Mouse (Mus musculus): Measurements from ENCODE around the gene Elovl5.

Gene Elovl5

DNA sequence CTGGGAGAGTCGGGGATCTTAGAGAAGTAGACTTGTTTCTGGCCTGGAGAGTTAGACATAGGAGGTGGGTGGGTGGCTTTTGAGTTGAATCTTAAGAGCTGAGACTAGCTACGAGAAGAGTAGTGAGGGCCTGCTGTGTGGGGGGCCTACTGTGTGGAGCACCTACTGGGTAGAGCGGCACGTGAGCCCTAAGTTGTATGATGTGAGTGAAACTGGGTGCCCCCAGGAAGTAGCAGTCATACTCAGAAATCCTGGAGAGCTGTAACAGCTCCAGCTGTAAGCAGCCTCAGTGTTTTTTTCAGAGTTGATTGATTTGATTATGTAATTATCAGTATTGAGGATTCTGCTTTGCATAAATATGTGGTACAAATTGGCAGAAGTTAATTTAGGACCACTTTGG, 11.6 kb downstream of the Elovl5 start:
- DNase-seq (ENCODE audit: low spot score in 2 of 2), result no peak

- no peak for DNase-seq (ENCODE audit: low spot score in 2 of 2)
Observed at GRCm38 (mm10) chr9:77929296-77929695, 12.1 kb downstream of the Elovl5 start.

DNA sequence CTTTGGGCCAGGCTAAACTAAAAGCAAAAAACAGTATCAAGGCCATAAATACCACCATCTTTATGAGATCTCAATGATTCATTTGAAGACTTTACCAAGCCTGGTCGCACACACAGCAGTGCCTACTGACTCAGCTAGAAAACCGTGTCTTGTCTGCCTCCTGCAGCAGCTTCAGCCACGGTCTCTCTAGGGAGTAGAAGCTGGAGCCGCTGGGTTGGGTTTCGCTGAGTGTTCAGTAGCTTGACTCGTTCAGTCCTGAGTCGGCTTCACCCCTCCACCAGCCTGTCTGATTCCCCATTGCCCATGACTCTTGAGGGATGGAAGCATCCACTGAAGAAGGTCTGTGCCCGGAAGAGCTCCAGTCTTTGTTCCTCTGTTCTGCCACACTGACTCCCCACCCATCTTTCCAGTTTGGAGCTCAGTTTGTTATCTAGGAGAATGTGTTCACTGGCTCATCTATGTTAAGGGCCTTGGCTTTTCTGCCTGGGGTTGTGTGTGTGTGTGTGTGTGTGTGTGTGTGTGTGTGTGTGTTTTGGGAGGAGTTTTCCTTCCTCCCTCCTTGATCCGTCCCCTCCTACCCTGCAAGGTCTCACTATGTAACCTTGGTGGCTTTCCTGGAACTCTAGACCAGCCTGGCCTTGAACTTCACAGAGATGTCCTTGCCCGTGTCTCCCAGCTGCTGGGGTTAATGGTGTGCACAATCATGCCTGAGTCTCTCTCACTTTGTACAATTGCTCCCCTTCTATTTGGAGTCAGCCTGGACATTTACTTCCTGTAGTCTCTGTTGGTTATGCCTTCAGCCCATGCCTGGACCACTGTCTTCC, 13.1 kb downstream of the Elovl5 start:
- DNase-seq (ENCODE audit: low spot score in 2 of 2), result no peak

DNA sequence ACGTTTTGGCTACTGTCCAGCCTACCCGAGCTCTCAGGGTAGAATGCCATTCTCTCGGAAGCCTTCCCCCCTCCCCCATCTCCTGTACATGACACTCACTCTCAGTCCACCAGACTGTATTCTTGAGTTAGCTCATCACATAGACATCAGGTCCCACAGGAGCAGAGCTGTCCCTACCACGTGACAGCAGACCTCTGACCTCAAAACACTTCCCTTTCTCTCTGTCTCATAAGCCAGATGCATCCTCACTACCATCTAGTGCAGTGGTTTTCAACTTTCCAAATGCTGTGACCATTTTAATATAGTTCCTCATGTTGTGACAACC, 13.7 kb downstream of the Elovl5 start:
- no peak for DNase-seq (ENCODE audit: low spot score in 2 of 2)

GRCm38 (mm10) chr9:77931740-77932139, 14.6 kb downstream of the Elovl5 start:
- no peak for DNase-seq (ENCODE audit: low spot score in 2 of 2)

DNA sequence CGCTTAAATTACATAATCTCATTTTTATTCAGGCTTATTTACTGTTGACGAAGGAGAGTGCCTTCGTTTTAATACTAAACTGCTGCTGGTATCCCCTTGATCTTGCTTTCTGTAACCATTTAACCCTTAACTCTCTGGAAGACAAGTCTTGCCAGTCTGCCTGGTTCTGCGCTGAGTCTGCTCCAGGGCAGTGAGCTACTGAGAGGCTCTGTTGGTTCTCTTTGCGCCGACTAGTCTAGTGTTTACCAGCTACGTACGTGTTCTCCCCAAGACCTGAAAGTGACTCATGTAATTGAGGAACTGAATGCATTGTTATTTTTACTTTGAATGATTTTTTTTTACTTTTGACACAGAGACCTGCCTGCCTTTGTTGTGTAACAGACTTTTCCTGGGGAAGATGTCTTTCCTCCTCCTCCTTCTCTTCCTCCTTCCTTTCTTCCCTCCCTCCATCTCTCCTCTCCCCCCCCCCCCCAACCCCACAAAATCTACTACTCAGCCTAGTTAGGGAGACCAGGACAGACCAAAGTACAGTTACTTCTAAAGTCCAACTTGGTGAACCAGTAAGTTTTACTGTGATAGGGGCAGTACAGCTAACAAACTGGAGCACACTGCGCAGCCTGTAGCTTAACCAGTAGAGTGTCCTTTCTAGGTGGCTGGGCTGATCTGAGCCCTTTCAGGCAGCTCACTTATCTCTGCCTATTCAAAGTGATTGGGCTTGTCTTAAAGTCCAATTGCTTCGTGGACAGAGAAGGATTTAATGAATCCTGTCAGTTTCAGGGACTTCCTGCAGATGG, 18.9 kb downstream of the Elovl5 start:
- no peak for DNase-seq (ENCODE audit: low spot score in 2 of 2)

DNA sequence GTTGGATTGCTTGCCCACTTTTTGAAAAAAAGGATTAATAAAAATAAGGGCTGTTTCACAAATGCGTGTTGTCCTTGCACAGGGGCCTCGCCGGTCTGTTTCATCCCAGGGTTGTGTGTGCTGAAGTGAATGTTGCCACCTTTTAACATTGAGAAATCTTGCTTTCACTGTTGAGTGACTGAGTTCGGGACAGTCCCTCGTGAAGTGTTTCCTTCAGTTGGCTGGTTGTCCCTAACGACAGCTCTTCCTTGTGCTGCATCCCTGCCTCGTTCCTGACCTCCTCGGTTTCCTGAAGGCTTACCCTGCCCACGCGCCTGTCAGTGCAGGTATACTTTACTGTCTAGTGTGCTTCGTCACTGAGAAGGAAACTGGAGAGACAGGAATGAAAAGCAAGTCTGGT, 20.7 kb downstream of the Elovl5 start:
- DNase-seq (ENCODE audit: low spot score in 2 of 2), result no peak

DNA sequence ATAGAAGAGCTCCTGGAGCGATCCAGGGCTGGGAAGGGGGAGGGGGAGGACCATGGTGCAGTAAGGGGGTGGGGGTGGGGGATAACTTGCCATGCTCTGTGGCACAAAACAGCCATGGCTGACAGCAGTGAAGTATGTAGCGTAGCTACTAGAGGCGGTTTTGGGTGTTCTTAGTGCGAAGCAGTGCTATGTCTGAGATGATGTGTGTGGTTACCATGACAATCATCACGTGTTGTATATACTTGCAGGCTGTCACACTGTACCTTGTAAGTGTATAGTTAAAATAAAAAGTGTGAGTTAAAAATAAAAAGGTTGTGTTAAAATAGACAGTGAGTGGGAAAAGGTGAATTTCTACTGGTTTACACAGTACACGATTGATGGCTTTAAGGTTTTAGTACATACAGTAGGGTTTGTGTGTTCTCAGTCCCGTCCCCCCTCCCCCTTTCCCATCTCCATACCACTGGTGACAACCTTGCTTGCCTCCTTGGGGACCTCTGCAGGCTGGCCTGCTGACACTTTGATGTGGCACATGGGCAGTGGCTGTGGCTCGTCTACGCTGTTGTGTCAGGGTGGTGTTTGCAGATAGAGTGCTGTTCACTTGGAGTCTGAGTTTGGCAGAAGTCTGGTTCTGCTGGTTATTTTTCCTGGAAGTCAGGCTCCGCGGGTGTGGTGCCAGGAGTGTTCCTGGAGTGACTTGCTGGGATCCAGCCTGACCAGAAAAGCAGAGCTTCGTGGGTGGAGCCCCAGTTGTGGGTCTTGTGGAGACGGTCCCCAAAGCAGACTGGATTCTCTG, 21.8 kb downstream of the Elovl5 start:
- no peak for DNase-seq (ENCODE audit: low spot score in 2 of 2)

DNA sequence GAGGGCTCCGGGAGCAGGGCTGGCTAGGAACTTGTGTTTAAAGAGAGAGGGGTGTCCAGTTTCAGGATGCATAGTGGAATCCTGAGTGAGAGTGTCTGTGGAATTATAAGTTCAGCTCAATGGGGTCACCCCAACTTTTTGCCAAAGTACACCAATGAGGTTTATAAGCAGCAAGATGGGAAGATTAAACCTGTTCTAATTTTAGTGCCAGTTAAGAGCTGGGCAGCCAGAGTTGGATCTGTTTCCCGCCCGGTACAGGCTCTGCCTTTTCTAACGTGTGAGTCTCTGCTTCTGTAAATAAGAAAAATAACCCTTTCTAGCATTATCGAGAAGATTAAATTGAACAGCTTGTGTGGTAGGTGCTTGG, 22.4 kb downstream of the Elovl5 start:
- DNase-seq (ENCODE audit: low spot score in 2 of 2), result no peak

DNA sequence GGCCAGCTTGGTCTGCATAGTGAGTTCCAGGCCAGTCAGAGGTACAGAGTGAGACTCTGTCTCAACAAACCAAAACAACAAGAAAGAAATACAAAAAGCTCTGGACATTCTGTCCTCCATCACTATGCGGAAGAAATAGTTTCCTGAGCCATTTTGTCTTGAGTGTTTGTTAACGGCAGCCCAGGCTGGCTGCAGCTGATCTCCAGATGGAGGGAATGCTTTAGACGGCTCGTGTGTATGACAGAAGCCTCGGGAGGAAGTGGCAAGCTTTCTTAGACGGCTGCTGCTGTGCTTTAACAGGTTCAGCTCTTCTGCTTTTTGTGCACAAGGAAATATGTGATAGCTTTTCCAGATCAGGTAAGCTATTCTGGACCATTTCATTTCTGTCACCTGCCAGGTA, 23.9 kb downstream of the Elovl5 start:
- no peak for DNase-seq (ENCODE audit: low spot score in 2 of 2)

DNA sequence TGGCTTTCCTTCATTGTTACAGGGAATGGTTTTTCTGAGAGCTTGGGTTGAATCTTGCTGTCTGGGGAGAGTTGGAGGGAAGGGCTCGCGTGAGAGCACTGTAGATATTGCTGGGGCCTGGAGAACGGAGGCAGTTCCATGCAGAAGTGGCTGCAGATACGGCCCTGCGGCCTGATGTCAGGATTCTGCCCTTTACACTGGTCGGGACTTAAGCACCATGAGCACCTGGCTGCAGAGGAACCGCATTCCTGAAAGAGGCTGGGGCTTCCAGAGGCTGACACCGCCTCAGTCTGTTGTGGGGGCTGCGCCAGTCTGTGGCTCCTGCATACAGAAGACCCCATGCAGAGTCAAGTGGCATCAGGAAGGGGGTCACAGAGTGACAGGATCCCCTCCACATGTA, 24.7 kb downstream of the Elovl5 start:
- no peak for DNase-seq (ENCODE audit: low spot score in 2 of 2)

DNA sequence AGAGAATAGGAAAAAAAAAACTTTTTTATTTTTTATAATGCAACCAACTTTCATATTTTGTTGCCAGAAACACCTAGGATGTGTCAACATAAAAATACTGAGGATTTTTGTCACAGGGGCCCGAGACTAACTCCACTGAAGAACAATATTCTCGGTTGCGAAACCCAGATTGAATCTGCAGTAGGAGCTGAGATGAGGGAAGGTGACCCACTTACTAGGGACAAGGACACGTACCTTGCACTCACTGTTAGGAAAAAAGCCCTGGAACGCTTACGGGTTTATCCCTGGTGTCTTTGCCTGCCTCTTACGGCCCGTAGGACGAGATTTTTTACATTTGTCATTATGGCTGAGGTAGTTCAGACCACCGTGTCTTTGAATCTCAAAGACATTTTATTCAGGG, 25.2 kb downstream of the Elovl5 start:
- DNase-seq (ENCODE audit: low spot score in 2 of 2), result no peak

- no peak for DNase-seq (ENCODE audit: low spot score in 2 of 2)
Observed at GRCm38 (mm10) chr9:77943316-77943715, 26.2 kb downstream of the Elovl5 start.

GRCm38 (mm10) chr9:77944195-77944594, 27.0 kb downstream of the Elovl5 start:
- no peak for DNase-seq (ENCODE audit: low spot score in 2 of 2)

- DNase-seq (ENCODE audit: low spot score in 2 of 2), result no peak
Observed at GRCm38 (mm10) chr9:77945792-77946666, 28.9 kb downstream of the Elovl5 start.

GRCm38 (mm10) chr9:77948214-77948613, 31.1 kb downstream of the Elovl5 start:
- no peak for DNase-seq (ENCODE audit: low spot score in 2 of 2)

DNA sequence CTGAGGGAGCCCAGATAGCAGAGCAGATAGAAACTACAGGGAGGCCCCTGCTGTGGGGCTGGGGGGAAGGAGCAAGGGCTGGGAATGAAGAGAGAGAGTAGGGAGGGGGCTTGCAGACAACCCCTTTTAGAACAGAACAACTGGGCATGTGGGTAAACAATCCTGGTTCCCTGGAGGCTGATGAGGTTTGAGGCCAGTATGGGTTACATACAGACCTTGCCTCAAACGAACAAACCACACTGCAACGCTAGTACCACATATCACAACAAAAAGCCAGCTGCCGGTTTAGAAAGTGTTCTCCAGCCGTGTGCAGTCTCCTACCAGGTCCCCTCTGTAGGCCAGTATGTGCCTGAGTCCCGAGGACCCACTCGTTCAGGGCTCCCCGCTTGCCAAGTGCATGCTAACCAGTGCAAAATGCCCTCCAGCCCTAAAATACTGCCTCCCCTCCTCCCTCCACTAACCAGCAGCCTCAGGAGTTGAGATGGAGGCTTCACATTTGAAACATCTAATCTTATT, 32.6 kb downstream of the Elovl5 start:
- DNase-seq (ENCODE audit: low spot score in 2 of 2), result no peak

- DNase-seq (ENCODE audit: low spot score in 2 of 2), result no peak
Observed at GRCm38 (mm10) chr9:77950841-77951475, 33.8 kb downstream of the Elovl5 start.

DNA sequence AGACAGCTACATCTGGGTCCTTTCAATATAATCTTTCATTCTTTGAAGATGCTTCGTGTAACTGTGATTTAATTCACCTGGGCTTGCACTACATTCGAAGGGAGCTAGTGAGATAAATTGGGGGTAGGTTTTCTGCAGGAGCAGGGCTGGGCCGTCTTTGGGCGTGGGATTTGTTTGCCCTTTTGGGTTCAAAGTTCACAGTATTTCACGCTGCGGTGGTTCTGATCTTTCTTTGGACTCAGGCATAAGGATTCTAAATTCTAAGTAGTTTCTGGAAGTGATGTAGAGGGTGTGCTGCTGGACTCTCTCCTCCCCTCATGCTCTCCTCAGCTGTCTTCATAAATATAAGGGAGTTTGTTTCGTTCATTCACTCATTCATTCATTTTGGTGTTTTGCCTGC, 34.8 kb downstream of the Elovl5 start:
- DNase-seq (ENCODE audit: low spot score in 2 of 2), result no peak

DNA sequence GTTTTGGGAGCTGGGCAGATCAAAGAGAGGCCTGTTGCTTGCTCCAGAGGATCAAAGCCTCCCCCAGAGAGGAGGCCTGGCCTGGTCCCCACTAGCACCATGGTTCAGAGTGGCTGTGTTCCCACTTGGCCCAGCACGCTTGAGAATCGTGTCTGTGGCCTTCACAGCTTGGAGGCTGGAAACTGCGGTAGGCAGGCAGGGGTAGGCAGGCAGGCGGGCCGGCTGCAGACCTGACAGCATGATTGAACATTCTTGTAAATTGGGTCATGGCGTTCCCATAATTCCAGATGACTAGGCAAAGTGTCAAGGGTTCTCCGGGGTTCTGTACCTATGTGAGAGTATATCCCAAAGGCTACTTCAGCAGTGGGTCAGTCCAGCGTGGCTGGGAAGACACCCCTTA, 35.9 kb downstream of the Elovl5 start:
- DNase-seq (ENCODE audit: low spot score in 2 of 2), result no peak

- DNase-seq (ENCODE audit: low spot score in 2 of 2), result no peak
Observed at GRCm38 (mm10) chr9:77954496-77954895, 37.3 kb downstream of the Elovl5 start.
